Mouse (Mus musculus) liver, embryonic 16.5 days (tissue): ENCODE results near the gene Zdhhc7. TPM values are rescaled to one million over a fixed set of nuclear protein-coding genes. Genes with fewer than 3 reads are reported as not detected.
A peak's percentile ranks its signal among the peaks of the same experiment; 100 is the strongest.

ENCODE experiments used
- ATAC-seq: fragments of 200-750 bp; cut with Nextera tagmentation; 2 replicates; pipeline ENCODE4 v1.8.0; 2017; ENCODE audit warnings: low read depth, mild to moderate bottlenecking, moderate number of reproducible peaks, moderate library complexity
- H3K27ac ChIP-seq: fragments of 300-500 bp; sonication (generic); 2 replicates; pipeline ENCODE4 v1.5.1; 2014; ENCODE audit warnings: mild to moderate bottlenecking, low read length
- H3K27me3 ChIP-seq: fragments of 300-500 bp; sonication (generic); 2 replicates; pipeline ENCODE4 v1.6.1; 2014; ENCODE audit warnings: low read depth, low read length, mixed read lengths; ENCODE audit not compliant: control insufficient read depth, insufficient read depth
- H3K36me3 ChIP-seq: fragments of 300-500 bp; sonication (generic); 2 replicates; pipeline ENCODE4 v1.6.1; 2014; ENCODE audit warnings: mild to moderate bottlenecking; ENCODE audit not compliant: control insufficient read depth, insufficient read depth
- H3K4me1 ChIP-seq: fragments of 300-500 bp; sonication (generic); 2 replicates; pipeline ENCODE4 v1.6.1; 2014; ENCODE audit warnings: low read depth, low read length, mixed read lengths; ENCODE audit not compliant: control insufficient read depth
- H3K4me2 ChIP-seq: fragments of 300-500 bp; sonication (generic); 2 replicates; pipeline ENCODE4 v1.6.1; 2014; ENCODE audit warnings: low read depth, low read length, mixed read lengths
- H3K4me3 ChIP-seq: fragments of 300-500 bp; sonication (generic); 2 replicates; pipeline ENCODE4 v1.5.1; 2014; ENCODE audit warnings: low read depth, mild to moderate bottlenecking, low read length
- H3K9ac ChIP-seq: fragments of 300-500 bp; sonication (generic); 2 replicates; pipeline ENCODE4 v1.6.1; 2014; ENCODE audit warnings: low read depth, low read length
- H3K9me3 ChIP-seq: fragments of 300-500 bp; sonication (generic); replicated peaks from 2 replicates; pipeline ENCODE4 v1.6.1; 2016; ENCODE audit warnings: low read length; ENCODE audit not compliant: control insufficient read depth
- WGBS: fragments of 180-500 bp; shearing (Covaris S2); extraction: QIAGEN DNeasy Blood & Tissue Kit; methylation state at CpG from one replicate; pipeline ENCODE4 v1.1.7; 2014; ENCODE audit not compliant: insufficient replicate concordance; 5-methylcytosine and 5-hydroxymethylcytosine counted together
- polyA plus RNA-seq: library from polyadenylated mRNA; unstranded; fragments of >200 nt; fragmentation: Nextera tagmentation; extraction: Ambion mirVana; gene quantifications from 2 replicates; pipeline ENCODE4 v1.2.1, GENCODE M21; 2015

Zdhhc7 gene
- polyA plus RNA-seq, 1 experiment from 2014 or later = 12.9 TPM

DNA sequence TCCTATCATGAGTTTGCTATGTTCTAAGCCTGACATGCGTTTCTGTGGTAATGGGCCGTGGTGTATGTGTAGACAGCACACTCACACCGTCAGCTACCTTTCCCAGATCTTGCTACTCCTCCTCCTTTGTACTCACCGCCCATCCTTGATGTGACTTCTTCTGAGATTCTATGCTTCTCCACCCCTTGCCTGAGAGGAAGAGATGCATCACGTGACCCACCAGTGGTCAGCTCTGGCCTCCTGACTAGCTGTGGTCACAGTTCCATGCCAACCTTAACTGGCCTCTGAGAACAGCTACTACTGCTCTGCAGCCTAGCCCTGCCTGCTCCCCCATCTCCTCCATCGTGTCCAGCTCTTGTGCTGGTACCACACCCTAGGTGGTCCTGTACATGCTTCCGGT lies 34.4 kb upstream of the Zdhhc7 start:
- WGBS = 62% methylated on average over 7 of the region's 7 CpGs
- Histone ChIP-seq H3K27ac (no peak overlapping the region), H3K4me2 (no peak overlapping the region), H3K9ac (no peak overlapping the region), H3K27me3 (no peaks in the 10 kb centered on the region), H3K36me3 (no peaks in the 10 kb centered on the region), H3K4me3 (no peak overlapping the region), H3K4me1 (no peaks in the 10 kb centered on the region), H3K9me3 (no peaks in the 10 kb centered on the region)
- ATAC-seq = no peak

- Histone ChIP-seq H3K4me2 (no peak overlapping the region), H3K9ac (no peak overlapping the region), H3K9me3 (no peaks in the 10 kb centered on the region), H3K27ac (no peak overlapping the region), H3K27me3 (no peaks in the 10 kb centered on the region), H3K36me3 (no peaks in the 10 kb centered on the region), H3K4me1 (no peaks in the 10 kb centered on the region), H3K4me3 (no peak overlapping the region)
- no peak for ATAC-seq
- WGBS = 53% methylated on average over 7 of the region's 7 CpGs
These were observed 31.9 kb upstream of the Zdhhc7 start for GRCm38 (mm10) chr8:120133169-120133568.

DNA sequence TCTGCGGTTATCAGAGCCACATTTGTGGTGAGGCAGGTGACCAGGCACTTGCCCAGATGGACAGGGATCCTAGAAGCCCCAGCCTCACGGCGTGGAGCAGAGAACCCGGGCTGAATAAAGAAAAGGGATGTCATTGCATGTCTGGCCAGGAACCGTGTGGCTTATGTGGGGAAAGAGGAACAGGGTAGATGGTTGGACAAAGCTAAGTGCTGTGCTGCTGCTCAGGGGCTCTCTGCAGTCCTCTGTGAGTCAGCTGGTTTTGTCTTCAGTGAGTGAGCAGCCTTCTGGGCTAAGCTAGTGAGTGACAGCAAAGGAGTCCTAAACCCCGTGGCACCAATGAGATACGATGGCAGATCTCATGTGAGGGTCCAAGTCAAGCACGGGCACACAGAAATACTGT lies 29.9 kb upstream of the Zdhhc7 start:
- Histone ChIP-seq H3K9ac (no peak overlapping the region), H3K27ac (no peak overlapping the region), H3K9me3 (no peaks in the 10 kb centered on the region), H3K36me3 (no peaks in the 10 kb centered on the region), H3K4me1 (no peaks in the 10 kb centered on the region), H3K4me3 (no peak overlapping the region), H3K27me3 (no peaks in the 10 kb centered on the region; the same call in none of the 2 replicates), H3K4me2 (no peak overlapping the region)
- WGBS = 25% methylated on average over 8 of the region's 8 CpGs
- no peak for ATAC-seq

- WGBS = 66% methylated on average over 4 of the region's 4 CpGs
- no peak overlapping the region for H3K4me3 ChIP-seq
- no peaks in the 10 kb centered on the region for H3K4me1 ChIP-seq
- H3K36me3 ChIP-seq = no peaks in the 10 kb centered on the region
- H3K9me3 ChIP-seq = no peaks in the 10 kb centered on the region
- no peak overlapping the region for H3K4me2 ChIP-seq
- no peak for ATAC-seq
- no peak overlapping the region for H3K27ac ChIP-seq
- peaks cover 3% of the 10 kb centered on the region for H3K27me3 ChIP-seq
- H3K9ac ChIP-seq = no peak overlapping the region
These were observed 28.3 kb upstream of the Zdhhc7 start for GRCm38 (mm10) chr8:120129547-120129946.

DNA sequence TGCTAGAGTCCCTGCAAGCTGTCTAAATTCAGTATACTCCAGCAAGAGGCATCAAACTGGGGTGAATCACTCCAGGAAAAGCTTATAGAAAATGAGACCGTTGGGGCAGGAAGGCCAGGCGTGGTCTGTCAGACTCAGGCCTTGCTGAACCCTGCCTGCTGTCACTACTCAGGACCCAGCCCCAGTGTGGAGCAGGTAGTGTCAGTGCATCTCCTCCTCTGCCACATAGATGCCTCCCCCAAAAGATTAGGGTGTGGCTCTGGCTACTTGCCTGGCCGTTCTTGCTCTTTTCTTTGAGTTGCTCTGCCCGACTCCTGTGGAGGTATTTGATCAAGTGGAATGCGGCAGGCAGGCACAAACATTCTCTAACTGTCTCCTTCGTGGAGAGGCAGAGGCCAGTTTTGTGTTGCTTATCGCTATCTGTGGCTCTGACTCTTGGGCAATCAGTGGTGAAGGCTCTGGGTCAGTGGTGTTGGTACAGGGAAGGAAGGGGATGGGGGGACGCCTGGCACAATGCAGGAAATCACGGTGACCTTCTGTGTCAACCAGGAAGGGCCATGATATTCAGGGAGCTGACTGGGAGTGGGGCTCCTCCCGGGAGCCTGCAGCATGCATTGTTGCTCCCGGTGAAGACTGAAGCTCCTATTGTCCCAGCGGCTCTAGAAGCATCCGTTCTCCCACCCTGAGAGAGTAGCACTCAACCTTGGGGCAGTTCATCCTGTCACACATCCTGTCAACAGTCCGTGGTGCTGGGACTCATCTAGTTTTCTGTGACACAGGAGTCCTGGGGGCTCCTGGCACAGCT lies 25.3 kb upstream of the Zdhhc7 start:
- peak; percentile 45; the same call in 1 of the 2 replicates for ATAC-seq
- no peak overlapping the region for H3K4me3 ChIP-seq
- H3K9me3 ChIP-seq = no peaks in the 10 kb centered on the region
- H3K27ac ChIP-seq = peak overlapping the region; percentile 10; the same call in 1 of the 2 replicates
- H3K9ac ChIP-seq = no peak overlapping the region
- peaks cover 3% of the 10 kb centered on the region for H3K27me3 ChIP-seq
- H3K4me2 ChIP-seq = no peak overlapping the region
- H3K4me1 ChIP-seq = no peaks in the 10 kb centered on the region
- WGBS = 15% methylated on average over 14 of the region's 14 CpGs
- no peaks in the 10 kb centered on the region for H3K36me3 ChIP-seq

- no peak overlapping the region for H3K9ac ChIP-seq
- peaks cover 3% of the 10 kb centered on the region for H3K27me3 ChIP-seq
- no peaks in the 10 kb centered on the region for H3K9me3 ChIP-seq
- no peak overlapping the region for H3K4me3 ChIP-seq
- no peaks in the 10 kb centered on the region for H3K4me1 ChIP-seq
- no peak overlapping the region for H3K27ac ChIP-seq
- no peak for ATAC-seq
- no peaks in the 10 kb centered on the region for H3K36me3 ChIP-seq
- 63% methylated on average over 7 of the region's 7 CpGs for WGBS
- H3K4me2 ChIP-seq = no peak overlapping the region
These were observed 23.6 kb upstream of the Zdhhc7 start for GRCm38 (mm10) chr8:120124836-120125389.

DNA sequence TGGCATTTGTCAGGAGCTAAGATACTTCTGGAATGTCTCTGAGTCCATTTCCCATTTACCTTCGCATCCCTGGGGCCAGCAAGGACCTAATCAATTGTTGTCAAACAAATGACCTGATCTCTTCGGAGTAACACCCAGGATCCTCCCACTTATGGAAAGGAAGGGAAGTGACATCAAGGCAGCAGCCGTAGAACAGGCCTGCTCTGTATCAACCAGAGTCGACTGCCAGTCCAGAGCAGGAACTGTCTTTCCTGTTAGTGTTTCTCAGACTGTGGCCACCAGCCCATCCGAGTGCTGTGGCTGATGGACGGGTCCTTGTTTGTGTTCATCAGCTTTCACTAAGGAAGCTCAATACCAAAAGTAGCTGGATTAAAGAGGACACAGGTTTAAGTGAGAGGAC lies 23.0 kb upstream of the Zdhhc7 start:
- H3K27ac ChIP-seq = no peak overlapping the region
- no peaks in the 10 kb centered on the region for H3K36me3 ChIP-seq
- H3K27me3 ChIP-seq = peaks cover 3% of the 10 kb centered on the region
- H3K4me1 ChIP-seq = no peaks in the 10 kb centered on the region
- H3K4me2 ChIP-seq = no peak overlapping the region
- H3K9ac ChIP-seq = no peak overlapping the region
- H3K4me3 ChIP-seq = no peak overlapping the region
- no peak for ATAC-seq
- no peaks in the 10 kb centered on the region for H3K9me3 ChIP-seq
- WGBS = 9% methylated on average over 6 of the region's 6 CpGs

GRCm38 (mm10) chr8:120120951-120121350 lies 19.7 kb upstream of the Zdhhc7 start:
- no peak overlapping the region for H3K9ac ChIP-seq
- peaks cover 16% of the 10 kb centered on the region for H3K27me3 ChIP-seq

DNA sequence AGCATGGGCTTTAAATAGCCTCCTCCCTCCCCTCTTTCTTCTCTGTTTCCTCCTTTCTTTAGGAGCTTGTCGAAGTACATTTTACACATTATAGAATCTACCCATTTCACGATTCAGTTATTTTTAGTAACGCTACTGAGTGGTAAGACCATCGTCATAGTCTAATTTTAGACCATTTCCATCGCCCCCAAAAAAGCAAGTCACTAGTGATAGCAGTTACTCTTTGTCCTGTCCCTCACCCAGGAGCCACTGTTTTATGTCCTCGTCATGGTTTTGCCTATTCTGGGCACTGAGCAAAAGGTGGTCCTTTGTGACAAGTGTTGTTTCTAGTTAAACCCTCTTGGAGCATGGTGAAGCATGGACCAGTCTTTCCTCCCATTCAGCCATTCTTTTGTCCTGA lies 18.6 kb upstream of the Zdhhc7 start:
- H3K27ac ChIP-seq = no peak overlapping the region
- H3K36me3 ChIP-seq = no peaks in the 10 kb centered on the region
- 32% methylated on average over 6 of the region's 6 CpGs for WGBS
- H3K4me2 ChIP-seq = no peak overlapping the region
- ATAC-seq = no peak
- H3K9me3 ChIP-seq = no peaks in the 10 kb centered on the region
- no peak overlapping the region for H3K4me3 ChIP-seq
- H3K4me1 ChIP-seq = no peaks in the 10 kb centered on the region
- no peak overlapping the region for H3K9ac ChIP-seq
- H3K27me3 ChIP-seq = peaks cover 26% of the 10 kb centered on the region

More at GRCm38 (mm10) chr8:120120951-120121350, 19.7 kb upstream of the Zdhhc7 start:
- WGBS = 51% methylated on average over 5 of the region's 5 CpGs
- no peaks in the 10 kb centered on the region for H3K36me3 ChIP-seq
- H3K4me2 ChIP-seq = no peak overlapping the region
- no peaks in the 10 kb centered on the region for H3K4me1 ChIP-seq
- ATAC-seq = no peak
- H3K4me3 ChIP-seq = no peak overlapping the region
- H3K9me3 ChIP-seq = no peaks in the 10 kb centered on the region
- H3K27ac ChIP-seq = no peak overlapping the region
